Mouse (Mus musculus): ENCODE measurements around the gene Reps2.

The Reps2 gene

DNA sequence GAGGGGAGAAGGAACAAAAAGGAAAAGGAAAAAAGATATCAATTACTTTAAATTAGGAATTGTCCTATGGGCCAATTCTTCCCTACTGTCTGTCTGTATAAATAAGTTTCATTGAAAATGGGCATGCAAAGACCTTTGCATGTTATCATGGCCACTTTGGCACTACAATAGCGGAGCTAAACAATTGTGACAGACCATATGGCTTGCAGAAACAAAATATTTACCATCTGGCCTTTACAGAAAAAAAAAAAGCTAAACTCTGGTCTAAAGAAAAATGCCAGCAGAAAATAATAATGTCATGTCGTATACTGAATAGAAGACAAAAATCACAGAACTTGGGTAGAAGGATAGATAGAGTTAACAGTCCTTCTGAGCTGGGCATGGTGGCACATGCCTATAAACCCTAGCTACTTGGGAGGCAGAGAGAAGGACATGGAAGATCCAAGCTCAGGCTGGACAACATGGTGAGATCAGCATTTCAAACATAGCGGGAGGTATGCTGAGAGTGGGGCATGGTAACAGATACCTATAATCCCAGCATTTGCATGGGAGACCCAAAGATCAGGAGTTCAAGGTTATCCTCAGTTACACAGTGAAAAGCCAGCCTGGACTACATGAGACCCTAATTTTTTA lies 54.2 kb downstream of the Reps2 start:
- no peak for DNase-seq (ENCODE audit: low spot score in 2 of 2)

DNA sequence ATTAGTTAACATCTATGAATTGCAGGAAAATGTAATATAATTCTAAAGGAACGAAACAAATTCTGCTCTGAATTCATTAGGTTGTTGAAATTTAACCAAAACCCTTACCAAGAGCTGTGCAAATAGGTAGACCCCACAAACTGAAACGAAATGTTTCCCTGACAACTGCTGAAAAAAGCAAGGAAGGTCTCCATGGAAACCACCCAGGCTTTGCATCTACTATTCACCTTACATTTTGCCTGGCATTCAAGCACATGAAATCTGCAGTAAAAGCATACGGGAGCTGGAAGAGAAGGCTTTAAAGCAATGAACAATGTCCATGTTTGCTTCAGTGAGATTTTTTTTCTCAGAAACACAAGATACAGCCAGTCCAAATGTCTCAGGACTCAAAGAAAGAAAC lies 59.1 kb downstream of the Reps2 start:
- DNase-seq (ENCODE audit: low spot score in 2 of 2) = no peak

DNA sequence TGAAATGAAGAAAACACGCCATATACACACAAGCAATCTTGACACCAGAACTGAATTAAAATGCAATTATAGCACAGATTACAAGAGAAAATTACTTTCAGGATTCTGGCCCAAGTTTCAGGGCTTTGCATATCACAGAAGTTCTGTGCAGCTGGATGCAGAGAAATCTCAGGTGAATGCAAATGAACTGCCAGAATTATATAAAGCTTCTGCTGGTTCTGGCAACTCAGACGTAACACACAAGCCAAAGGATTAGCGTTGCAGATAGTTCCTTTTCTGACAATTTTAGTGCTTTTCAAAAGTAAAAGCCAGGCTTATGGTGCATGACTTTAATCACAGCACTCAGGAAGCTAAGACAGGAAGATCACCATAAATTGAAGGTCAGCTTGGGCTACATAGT lies 62.9 kb downstream of the Reps2 start:
- DNase-seq (ENCODE audit: low spot score in 2 of 2) = no peak

DNA sequence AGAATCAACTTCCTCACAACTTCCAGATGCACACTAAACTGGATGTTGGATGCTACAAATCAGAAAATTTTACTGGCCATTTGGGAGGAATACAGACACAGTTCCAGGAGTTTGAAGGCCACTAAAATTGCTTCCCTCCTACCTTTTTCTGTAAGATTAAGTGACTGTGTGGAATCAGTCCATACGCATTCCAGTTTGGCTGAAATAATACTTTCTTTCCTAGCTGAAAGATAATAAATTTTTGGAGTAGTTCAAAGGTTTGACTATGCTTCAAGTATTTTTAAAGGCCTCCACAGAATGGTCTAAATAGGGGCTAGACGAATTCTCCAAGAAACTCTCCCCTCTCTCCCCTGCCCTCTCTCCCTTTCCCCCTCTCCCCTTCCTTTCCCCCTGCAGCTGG lies 75.0 kb downstream of the Reps2 start:
- no peak for DNase-seq (ENCODE audit: low spot score in 2 of 2)

DNA sequence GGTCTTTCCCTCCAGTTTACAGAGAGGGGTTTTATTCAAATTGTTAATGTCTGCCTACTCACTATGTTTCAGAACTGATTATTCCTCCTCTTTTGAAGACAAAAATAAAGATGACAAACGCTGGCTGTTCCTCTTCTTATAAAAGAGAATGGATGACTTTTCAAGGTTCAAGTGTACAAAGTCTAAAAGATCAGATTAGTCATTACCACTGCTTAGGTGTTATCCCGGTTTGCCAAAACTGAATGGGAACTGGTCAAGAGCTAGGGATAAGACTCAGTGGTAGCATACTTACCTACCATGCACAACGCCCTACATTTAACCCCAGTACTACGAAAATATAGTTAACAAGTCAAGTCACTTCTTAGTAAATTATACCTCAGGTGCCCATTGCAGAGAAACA lies 77.9 kb downstream of the Reps2 start:
- DNase-seq (ENCODE audit: low spot score in 2 of 2) = no peak

DNA sequence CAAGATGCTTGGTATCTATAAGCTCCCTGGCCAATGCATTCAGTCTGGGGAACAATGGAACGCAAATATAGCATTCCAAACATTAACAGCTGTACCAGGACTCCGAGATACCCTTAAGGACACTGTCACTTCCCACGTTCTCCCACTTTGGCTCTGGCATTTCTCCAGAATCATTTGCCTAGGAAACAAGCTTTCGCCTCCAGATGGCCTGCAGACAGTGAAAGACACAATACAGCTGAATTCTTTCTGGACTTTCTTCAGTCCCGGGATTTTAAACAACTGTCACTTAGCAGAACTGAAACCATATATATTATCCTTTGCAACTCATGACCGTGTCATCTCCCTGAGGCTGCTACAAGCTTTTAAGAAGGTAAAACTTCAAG lies 87.0 kb downstream of the Reps2 start:
- DNase-seq (ENCODE audit: low spot score in 2 of 2) = peak in 1 of 2 experiments; percentile 1

DNA sequence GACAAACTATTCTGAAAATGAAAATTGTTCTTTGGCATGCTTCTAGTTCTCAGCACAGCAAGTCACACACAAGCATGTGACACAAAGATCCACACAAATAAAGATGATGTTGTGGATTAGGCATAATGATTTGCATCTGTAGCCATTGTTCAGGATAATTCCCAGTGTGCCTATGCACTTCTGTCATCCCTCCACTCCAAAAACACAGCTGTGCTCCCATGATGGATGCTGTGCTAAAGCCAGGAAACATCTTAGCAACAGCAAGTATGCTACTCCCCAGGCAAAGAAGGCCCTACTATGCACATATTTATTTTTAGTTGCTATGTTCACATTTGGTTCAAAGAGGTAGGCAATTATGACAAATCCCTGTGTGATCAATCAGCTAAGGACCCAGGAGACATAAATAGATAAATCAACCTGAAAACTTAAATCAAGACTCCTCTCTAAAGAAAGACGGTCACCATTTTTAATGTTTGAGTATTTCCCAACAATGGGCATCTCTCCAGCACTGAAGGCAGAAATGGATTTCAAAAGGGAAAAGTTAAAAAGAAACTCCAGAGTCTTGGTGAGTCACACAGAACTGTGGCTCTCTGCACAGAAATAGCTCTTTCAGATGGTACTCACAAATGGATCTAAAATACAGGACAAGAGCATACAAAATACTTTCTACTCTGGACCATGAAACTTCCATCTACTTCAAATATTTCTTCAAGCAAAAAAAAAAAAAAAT lies 87.6 kb downstream of the Reps2 start:
- DNase-seq (ENCODE audit: low spot score in 2 of 2) = peak; percentile 0 to 24

DNA sequence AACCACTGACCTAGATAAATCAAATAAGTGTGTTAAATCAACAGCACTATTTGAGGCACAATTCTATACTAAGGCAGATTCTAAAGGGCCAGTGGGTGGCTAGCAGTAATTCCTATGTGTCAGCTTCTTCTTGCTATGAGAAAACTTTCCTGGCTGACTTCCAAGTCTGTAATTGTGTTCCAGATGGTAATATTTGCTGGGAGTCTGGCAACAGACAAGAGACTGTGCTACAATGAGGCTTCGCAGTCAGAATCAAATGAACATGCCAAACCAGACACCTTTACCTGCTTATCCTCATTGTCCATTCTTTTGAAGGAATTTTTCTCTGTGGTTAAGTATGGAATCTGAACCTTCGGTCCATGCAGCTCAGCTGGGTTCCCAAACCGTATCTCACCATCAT lies 88.9 kb downstream of the Reps2 start:
- DNase-seq (ENCODE audit: low spot score in 2 of 2) = peak; percentile 0 to 6

DNA sequence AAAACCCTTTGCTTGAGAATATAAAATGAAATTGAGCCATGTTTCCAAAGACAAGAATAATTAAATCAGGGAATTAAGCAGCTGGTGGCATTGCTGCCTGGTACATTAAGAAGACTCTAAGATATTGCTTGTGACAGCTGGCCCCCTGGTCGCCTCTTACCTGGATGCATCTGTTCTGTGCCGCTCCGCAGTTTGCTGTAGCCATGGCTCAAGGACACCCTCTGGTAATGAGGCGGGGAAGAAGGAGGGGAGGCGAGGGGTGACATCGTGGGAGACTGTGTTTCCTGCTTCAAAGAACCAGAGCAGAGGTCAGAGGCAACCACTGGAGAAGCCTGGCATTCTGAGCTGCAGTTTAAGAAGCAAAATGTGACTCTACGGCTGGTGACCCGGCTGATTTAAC lies 91.1 kb downstream of the Reps2 start:
- no peak for DNase-seq (ENCODE audit: low spot score in 2 of 2)

DNA sequence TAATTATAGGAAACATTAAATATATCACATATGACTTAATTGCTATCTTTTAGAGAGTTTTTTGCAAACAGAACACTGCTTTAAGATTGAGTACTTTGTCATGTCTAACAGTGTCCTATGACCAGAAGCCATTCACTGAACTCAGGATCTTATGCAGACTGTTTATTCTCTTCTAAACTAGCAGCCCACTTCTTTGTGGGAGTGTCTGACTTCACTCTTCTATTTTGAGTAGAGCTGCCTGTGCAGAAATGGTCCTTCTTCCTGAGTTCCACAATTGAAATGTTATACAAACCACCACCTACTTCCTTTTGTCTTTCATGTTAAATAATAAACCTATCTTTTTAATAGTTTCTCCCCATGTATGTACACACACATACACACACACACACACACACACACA lies 98.4 kb downstream of the Reps2 start:
- no peak for DNase-seq (ENCODE audit: low spot score in 2 of 2)

DNA sequence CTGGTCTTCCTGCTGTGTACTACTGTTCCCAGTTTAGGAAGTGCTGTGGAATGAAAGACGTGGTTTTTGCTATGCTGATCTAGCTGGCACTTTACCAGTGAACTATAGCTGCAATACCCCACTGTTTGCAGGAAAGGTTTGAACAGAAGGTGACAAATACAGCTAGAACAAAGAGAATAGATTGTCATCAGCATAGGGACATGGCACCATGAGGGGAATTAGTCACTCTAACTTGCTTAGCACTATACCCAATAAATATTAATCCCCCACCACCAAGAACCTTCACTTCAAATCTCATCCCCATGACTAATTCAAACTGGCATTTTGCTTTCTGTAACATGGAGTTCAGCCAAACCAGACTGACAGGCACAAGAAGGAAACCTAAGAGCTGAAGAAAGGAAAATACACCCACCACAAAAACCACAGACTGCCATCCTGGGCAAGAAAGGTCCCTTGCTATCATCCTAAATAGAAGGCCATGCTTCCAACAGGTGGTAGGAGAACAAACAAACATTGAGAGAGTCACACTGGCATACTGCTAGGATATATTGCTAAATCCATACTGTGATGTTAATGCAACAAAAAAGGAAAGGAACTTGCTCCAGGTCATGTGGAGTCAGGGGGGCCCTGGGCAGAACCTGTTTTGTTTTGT lies 100.7 kb downstream of the Reps2 start:
- DNase-seq (ENCODE audit: low spot score in 2 of 2) = no peak

DNA sequence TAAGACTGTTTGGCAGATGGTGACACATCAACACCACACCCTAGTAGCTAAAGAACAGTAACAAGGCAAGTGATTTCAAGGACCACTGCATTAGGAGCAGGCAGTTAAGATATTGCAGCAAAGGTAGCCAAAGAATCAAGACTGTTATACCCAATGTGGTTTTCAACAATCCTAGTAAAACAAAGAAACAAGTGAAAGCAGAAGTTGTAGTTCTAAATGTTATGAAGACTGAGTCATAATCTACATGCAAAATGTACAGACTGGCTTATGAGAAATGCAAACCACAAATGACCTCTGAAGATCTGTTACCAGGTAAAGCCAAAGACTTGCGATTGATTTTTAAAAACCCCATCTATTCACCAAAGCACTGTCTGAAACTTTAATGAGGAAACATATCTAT lies 101.5 kb downstream of the Reps2 start:
- DNase-seq (ENCODE audit: low spot score in 2 of 2) = no peak

DNA sequence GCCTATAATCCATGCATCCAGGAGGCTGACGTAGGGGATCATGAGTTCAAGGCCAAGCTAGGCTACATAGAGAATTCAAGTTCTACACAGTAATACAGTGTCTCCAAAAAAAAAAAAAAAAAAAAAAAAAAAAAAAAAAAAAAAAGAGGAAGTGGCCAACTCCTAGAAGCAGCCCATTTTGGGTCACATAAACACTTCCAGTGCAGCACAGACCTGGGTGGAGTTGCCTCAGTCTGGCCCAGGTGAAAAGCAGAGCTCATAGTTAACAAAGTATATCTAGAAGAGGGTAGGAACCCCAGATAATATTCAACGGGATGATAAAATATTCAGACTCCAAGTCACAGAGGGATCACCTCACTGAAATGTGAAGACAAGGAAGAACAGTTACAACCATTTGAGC lies 112.4 kb downstream of the Reps2 start:
- DNase-seq (ENCODE audit: low spot score in 2 of 2) = no peak

DNA sequence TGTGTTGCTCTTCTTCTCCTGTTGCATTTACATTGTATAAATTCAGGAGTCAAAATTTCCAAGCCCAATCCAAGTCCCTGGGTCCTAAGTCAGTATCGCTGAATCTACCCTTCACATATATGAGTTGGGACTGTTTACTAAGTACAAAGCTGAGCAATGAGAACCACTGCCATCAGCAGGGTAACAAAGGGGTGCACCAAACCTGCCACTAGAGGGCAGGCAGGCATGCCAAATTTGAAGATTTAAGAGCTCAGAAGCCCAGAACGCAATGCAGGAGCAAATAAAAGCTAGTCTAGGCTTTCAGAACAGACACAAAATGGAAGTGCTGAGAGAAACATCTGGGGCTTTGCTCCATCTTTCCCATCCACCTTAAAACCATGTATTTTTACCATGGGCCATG lies 116.2 kb downstream of the Reps2 start:
- DNase-seq (ENCODE audit: low spot score in 2 of 2) = no peak

DNA sequence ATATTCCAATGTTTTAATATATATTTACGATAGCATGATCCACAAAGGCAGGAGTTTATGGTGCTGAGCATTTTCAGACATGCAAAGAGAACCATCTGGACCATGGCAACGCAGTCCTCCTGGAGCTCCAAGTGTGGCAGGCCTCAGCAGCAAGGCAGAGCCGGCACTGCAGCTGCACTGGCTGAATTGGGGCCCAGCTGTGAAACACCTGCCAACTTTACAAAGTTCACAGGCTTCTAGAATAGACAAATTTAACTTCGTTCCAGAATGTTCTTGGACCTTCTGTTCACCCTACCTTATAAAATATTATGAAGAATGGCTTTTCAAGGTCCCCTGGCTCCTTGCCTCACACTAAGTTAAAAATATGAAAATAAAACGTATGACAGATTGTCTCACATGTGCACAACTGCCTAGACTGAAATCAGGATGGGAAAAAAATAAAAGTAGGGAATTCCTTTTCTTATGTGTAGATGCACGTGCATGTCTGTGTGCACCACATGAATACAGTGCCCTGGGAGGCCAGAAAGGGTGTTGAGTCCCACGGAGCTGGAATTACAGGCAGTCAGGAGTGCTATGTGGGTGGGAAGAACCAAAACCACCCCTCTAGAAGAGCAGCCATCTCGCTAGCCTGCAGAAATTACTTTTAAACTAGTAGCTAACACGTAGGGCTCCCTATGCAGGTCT lies 121.5 kb downstream of the Reps2 start:
- peak; percentile 26 to 30 for DNase-seq (ENCODE audit: low spot score in 2 of 2)

DNA sequence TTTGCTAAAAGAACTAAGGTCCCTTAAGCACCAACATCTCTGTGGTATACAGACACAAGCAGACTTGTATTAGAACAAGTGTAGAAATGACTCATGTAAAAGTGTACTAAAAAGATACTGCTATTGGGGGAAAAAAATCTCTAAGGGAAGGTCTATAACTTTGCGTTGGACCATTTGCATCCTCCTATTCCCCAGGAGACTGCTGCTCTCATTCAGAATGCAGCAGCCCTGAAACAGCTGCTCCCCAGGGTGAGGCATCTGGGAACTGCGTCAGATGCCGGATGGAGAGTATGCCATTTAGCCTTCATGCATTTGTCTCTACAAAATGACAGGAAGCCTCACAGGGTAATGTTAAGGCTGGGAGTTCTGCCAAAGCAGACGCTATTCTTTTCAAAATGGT lies 122.3 kb downstream of the Reps2 start:
- peak; percentile 2 to 29 for DNase-seq (ENCODE audit: low spot score in 2 of 2)

DNA sequence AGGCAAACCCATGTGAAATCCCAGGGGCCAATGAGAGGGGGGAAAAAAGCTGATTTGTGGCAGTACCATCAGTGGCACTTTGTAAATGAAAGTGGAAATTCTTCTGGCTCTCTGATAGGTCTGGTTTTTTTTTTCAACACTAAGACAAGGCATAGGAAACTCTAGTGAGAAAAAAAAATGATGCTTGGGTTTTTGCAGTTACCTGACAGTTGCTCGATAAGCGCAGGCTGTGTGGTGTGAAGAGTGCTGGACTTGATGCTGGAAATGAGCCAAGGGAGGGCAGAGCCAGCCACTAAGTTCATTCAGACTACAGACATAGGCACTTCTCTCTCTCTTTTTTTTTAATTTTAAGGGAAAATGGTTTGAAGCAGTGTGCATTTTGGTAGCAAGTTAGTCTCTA lies 123.1 kb downstream of the Reps2 start:
- no peak for DNase-seq (ENCODE audit: low spot score in 2 of 2)

DNA sequence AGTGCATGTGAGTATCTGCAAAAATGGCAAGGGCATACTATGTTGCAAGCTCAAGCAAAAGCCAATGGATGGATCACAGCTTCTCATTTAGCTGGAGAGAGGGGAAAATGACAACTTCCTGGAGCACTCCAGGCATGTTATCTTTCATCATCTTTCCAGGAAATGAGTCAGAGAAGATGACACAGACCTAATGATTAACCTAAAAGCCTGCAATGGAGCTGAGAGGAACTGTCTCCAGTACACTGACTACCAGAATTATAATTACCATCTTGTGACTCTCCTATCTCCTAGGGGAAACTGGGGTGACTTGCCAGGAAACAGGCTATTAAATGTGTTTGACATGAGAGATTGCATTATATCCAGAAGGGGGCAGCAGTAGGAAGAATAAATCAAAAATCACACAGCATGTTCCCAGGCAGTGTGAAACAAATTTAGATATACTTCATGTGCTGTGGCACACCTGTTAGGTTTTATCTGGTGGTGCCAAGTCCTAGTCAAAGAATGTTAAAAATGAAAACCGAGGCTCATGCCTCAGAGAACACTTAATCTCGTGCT lies 132.9 kb downstream of the Reps2 start:
- no peak for DNase-seq (ENCODE audit: low spot score in 2 of 2)

DNA sequence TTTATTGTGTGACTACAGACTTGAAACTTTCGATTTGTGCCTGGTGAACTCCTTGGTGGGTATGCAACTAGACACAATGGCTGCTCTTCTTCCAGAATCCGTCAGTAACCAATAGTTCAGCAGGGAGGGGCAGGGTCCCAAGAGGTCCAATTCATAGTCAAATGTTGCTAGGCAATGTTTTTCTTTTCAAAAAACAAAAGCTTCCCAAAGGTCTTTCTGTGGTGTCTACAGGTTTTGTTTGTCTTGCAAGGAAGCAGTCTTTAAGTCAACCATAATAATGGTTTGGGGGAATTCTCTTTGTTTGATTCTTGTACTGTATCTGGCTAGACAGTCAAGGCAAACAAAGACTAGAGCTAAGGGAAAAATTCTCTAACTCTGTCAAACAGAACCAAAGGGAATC lies 138.3 kb downstream of the Reps2 start:
- DNase-seq (ENCODE audit: low spot score in 2 of 2) = no peak

DNA sequence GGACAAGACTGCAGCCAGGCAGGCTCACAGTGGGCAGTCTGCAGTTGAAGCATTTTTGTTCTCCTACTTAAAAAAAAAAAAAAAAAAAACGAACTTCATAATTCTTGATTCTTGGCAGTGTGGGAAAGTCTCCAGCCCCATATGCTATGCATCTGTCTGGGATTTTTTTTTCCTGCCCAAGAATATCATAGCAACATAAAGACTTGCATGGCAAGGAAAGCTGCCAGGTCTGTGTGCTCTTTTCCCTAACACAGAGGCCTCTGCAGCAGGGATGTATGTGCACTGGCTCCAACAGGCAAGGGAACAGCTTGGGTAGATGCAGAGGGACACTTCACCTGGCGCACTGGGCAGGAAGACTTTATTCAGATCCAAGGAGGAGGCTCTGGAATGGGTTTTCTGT lies 140.0 kb downstream of the Reps2 start:
- DNase-seq (ENCODE audit: low spot score in 2 of 2) = no peak

DNA sequence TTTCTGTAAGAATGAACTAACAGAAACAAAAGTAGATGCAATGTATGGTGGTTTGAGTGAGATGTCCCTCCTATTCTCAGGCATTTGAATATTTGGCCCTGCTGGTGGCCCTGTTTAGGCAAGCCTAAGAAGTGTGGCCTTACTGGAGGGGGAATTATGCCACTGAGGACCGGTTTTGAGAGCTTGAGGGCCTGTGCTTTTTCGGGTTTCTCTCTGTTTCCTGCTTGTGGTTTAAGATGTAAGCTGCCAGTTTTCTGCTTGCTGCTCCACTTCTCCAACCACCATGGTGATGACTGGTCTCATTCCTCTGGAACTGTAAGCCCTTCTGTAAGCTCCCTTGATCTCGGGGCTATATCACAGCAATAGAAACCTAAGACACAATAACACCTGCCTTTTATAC lies 142.5 kb downstream of the Reps2 start:
- DNase-seq (ENCODE audit: low spot score in 2 of 2) = no peak

DNA sequence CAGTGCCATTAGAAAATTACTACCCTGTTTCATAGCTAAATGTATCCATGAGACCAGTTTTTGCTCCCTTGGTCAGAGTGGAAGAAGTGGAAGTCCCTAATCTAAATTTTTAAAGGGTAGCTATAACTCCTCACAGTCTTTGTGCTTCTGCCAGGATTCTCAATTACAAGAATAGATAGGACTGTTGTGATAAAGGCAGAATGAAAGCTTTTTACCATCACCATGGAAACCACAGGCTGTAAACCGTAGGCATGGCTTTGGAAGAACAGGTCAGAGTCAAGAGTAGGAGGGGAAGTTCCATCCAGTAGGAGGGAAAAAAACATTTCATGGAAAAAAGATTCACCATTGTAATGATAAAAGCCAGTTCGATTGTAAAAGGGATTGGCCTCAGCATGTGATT lies 147.0 kb downstream of the Reps2 start:
- DNase-seq (ENCODE audit: low spot score in 2 of 2) = no peak

Measured in heart, adult 9 months (tissue).